Mouse (Mus musculus): ENCODE measurements around the gene Acss2. TPM values are rescaled to one million over a fixed set of nuclear protein-coding genes. Genes with fewer than 3 reads are reported as not detected.
A peak's percentile ranks its signal among the peaks of the same experiment; 100 is the strongest.
"Not testable (repeated sequence)": the region's sequence is repeated elsewhere in the genome, so short reads cannot be mapped to it uniquely, and the experiment has no call there.

The Acss2 gene
- polyA plus RNA-seq, 1 experiment from 2014 or later, result 9.1 TPM

- H3K4me1 ChIP-seq, result peaks cover 38% of the 10 kb centered on the region
- 3% methylated on average over 23 of the region's 23 CpGs for WGBS
- peak; percentile 72 for DNase-seq (ENCODE audit: low spot score)
- no peaks in the 10 kb centered on the region for H3K9me3 ChIP-seq
- H3K27ac ChIP-seq (replicated peaks), result peak overlapping the region; percentile 70
- peak overlapping the region; percentile 59 for H3K4me3 ChIP-seq
- H3K27me3 ChIP-seq (replicated peaks; ENCODE audit: low read depth, poor library complexity, severe bottlenecking), result peaks cover 34% of the 10 kb centered on the region
- H3K36me3 ChIP-seq (replicated peaks), result no peaks in the 10 kb centered on the region
These were observed 3.1 kb upstream of the Acss2 start for GRCm38 (mm10) chr2:155514666-155515065.

- peak; percentile 66 for DNase-seq (ENCODE audit: low spot score)
- no peak overlapping the region for H3K27ac ChIP-seq (replicated peaks)
- H3K36me3 ChIP-seq (replicated peaks), result no peaks in the 10 kb centered on the region
- H3K9me3 ChIP-seq, result no peaks in the 10 kb centered on the region
- H3K4me1 ChIP-seq, result peaks cover 38% of the 10 kb centered on the region
- H3K27me3 ChIP-seq (replicated peaks; ENCODE audit: low read depth, poor library complexity, severe bottlenecking), result peaks cover 34% of the 10 kb centered on the region
- H3K4me3 ChIP-seq, result no peak overlapping the region
- WGBS, result 15% methylated on average over 1 of the region's 1 CpGs
These were observed 1.8 kb upstream of the Acss2 start for GRCm38 (mm10) chr2:155515941-155516340.

DNA sequence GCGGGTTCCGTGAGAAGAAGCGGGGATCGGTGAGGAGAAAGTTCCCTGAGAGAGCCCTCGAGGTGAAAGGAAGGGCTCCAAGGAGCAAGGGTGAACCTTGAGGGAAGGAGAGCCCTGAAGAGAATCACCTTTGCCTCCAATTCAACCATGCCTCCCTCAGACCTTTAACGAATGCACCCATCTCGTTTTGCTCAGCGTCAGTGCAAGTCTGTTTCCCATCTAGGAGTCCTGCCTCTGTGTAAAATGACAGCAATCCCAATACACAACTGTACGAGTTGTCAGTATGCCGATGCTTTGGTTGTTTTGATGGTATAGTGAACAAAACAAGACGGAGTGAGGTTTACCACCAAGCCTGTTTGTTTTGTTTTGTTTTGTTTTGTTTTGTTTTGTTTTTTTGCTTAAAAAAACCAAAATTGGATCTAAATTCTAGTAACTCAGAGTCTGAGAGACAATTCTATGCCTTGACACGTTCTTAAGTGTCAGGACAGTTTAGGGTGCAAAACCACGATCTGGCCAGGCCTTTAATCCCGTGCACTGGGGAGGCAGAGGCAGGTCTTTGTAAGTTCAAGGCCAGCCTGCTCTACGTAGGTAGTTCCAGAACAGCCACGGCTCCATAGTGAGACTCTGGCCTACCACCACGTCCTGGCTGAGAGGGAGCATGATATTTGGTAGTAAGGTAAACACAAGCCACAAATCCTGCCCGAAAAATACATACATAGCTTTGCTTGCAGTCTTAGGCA, 953 bp downstream of the Acss2 start:
- Histone ChIP-seq H3K4me3 (peak overlapping the region; percentile 81), H3K9me3 (no peaks in the 10 kb centered on the region), H3K27ac (replicated peaks) (peak overlapping the region; percentile 83), H3K4me1 (peaks cover 34% of the 10 kb centered on the region), H3K36me3 (replicated peaks) (no peaks in the 10 kb centered on the region), H3K27me3 (replicated peaks; ENCODE audit: low read depth, poor library complexity, severe bottlenecking) (peaks cover 23% of the 10 kb centered on the region)
- DNase-seq (ENCODE audit: low spot score), result no peak
- WGBS, result 27% methylated on average over 18 of the region's 18 CpGs

DNA sequence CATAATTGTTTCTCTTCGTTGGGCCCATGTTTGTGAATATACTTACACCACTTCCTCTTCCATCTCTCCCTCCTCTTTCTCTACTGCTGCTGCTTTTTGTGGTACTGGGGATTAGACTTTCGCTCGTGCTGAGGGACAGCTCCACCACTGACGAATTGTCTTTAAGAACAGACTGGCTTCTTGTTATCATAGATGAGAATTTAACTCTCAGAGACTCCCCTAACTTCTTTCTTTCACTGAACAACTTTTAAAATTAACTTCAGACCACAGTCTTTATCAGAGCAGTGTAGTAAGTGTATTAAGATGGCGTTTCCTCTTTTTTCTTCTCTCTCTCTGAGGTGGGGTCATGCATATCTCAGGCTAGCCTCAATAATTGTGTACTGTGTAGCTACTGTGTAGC, 6.0 kb downstream of the Acss2 start:
- H3K9me3 ChIP-seq, result no peaks in the 10 kb centered on the region
- no peak overlapping the region for H3K4me3 ChIP-seq
- no peak overlapping the region for H3K27ac ChIP-seq (replicated peaks)
- H3K27me3 ChIP-seq (replicated peaks; ENCODE audit: low read depth, poor library complexity, severe bottlenecking), result no peaks in the 10 kb centered on the region
- H3K36me3 ChIP-seq (replicated peaks), result no peaks in the 10 kb centered on the region
- H3K4me1 ChIP-seq, result peaks cover 2% of the 10 kb centered on the region
- no peak for DNase-seq (ENCODE audit: low spot score)
- WGBS, result 63% methylated on average over 5 of the region's 5 CpGs

GRCm38 (mm10) chr2:155524378-155524777, 6.6 kb downstream of the Acss2 start:
- WGBS, result 69% methylated on average over 1 of the region's 1 CpGs
- Histone ChIP-seq H3K4me3 (no peak overlapping the region), H3K9me3 (no peaks in the 10 kb centered on the region), H3K27me3 (replicated peaks; ENCODE audit: low read depth, poor library complexity, severe bottlenecking) (no peaks in the 10 kb centered on the region), H3K36me3 (replicated peaks) (no peaks in the 10 kb centered on the region), H3K4me1 (no peaks in the 10 kb centered on the region), H3K27ac (replicated peaks) (no peak overlapping the region)
- no peak for DNase-seq (ENCODE audit: low spot score)

GRCm38 (mm10) chr2:155527367-155527766, 9.6 kb downstream of the Acss2 start:
- no peak for DNase-seq (ENCODE audit: low spot score)
- no peaks in the 10 kb centered on the region for H3K9me3 ChIP-seq
- no peaks in the 10 kb centered on the region for H3K36me3 ChIP-seq (replicated peaks)
- no peaks in the 10 kb centered on the region for H3K27me3 ChIP-seq (replicated peaks; ENCODE audit: low read depth, poor library complexity, severe bottlenecking)
- no peak overlapping the region for H3K4me3 ChIP-seq
- no peak overlapping the region for H3K27ac ChIP-seq (replicated peaks)
- 0 out of 2 replicates have a peak, but pooled peaks cover 2% of the 10 kb centered on the region for H3K4me1 ChIP-seq
- WGBS, result 75% methylated on average over 5 of the region's 5 CpGs

GRCm38 (mm10) chr2:155536292-155536691, 18.5 kb downstream of the Acss2 start:
- H3K27ac ChIP-seq (replicated peaks), result no peak overlapping the region
- no peaks in the 10 kb centered on the region for H3K9me3 ChIP-seq
- DNase-seq (ENCODE audit: low spot score), result no peak
- no peak overlapping the region for H3K4me3 ChIP-seq
- 0 out of 2 replicates have a peak, but pooled peaks cover 2% of the 10 kb centered on the region for H3K4me1 ChIP-seq
- no peaks in the 10 kb centered on the region for H3K36me3 ChIP-seq (replicated peaks)
- H3K27me3 ChIP-seq (replicated peaks; ENCODE audit: low read depth, poor library complexity, severe bottlenecking), result no peaks in the 10 kb centered on the region

DNA sequence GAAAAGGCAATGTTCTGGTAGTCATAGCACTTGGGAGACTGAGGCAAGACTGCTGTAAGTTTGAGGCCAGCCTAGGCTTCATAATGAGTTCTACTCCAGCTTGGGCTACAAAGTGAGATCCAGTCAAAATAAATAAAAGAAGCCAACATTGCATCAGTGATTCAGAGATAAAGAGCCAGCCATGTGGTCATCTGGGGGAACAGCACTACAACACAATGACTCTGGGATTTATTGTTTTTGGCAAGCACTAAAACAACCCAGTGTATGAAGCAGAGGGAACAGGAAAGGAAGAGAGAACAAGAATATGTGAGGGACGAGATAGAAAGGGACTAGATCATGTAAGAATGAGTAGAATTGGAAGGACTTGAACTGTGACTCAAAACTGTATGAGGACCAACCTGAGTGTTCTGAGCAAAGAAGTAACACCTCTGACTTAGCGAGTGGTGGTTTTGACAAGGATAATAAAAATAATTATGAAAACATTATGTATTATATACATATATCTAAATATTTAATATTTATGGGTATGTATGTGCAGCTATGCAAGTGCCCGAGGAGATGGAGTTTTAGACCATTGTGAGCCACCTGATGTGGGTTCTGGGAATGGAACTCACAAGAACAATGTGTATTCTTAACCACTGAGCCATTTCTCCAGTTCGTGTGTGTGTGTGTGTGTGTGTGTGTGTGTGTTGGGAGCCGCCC, 20.2 kb downstream of the Acss2 start:
- H3K27me3 ChIP-seq (replicated peaks; ENCODE audit: low read depth, poor library complexity, severe bottlenecking), result no peaks in the 10 kb centered on the region
- no peaks in the 10 kb centered on the region for H3K4me1 ChIP-seq
- H3K27ac ChIP-seq (replicated peaks), result no peak overlapping the region
- WGBS, result 77% methylated on average over 5 of the region's 5 CpGs
- no peaks in the 10 kb centered on the region for H3K36me3 ChIP-seq (replicated peaks)
- DNase-seq (ENCODE audit: low spot score), result no peak
- H3K9me3 ChIP-seq, result no peaks in the 10 kb centered on the region
- H3K4me3 ChIP-seq, result no peak overlapping the region

GRCm38 (mm10) chr2:155538463-155539057, 20.8 kb downstream of the Acss2 start:
- H3K9me3 ChIP-seq; DNase-seq (ENCODE audit: low spot score); H3K4me3 ChIP-seq; H3K27ac ChIP-seq (replicated peaks); H3K36me3 ChIP-seq (replicated peaks); H3K4me1 ChIP-seq; H3K27me3 ChIP-seq (replicated peaks; ENCODE audit: low read depth, poor library complexity, severe bottlenecking): not testable (repeated sequence)
- WGBS, result 80% methylated on average over 18 of the region's 19 CpGs

DNA sequence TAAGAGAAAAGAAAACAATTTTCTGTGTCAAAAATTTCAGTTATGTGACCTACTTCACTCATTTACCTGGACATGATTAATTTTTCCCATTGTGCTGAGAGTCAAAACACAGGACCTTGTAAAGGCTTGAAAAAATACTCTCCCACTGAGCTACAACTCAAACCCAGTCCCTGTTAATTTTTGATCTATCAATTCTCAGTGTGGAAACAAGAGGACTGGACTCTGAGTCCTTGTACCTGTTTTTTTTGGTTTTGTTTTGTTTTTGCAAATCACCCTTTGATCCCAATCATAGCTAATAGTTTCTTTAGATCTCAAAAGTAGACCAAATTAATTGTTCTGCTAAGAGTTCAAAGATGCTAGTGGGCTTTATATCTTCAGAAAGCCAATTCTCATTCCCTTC, 21.9 kb downstream of the Acss2 start:
- H3K4me3 ChIP-seq, result no peak overlapping the region
- H3K27me3 ChIP-seq (replicated peaks; ENCODE audit: low read depth, poor library complexity, severe bottlenecking), result no peaks in the 10 kb centered on the region
- H3K4me1 ChIP-seq, result no peaks in the 10 kb centered on the region
- no peak for DNase-seq (ENCODE audit: low spot score)
- H3K27ac ChIP-seq (replicated peaks), result no peak overlapping the region
- no peaks in the 10 kb centered on the region for H3K9me3 ChIP-seq
- no peaks in the 10 kb centered on the region for H3K36me3 ChIP-seq (replicated peaks)

GRCm38 (mm10) chr2:155540822-155541458, 23.2 kb downstream of the Acss2 start:
- no peak overlapping the region for H3K27ac ChIP-seq (replicated peaks)
- no peak for DNase-seq (ENCODE audit: low spot score)
- H3K4me3 ChIP-seq, result no peak overlapping the region
- WGBS, result 75% methylated on average over 6 of the region's 6 CpGs
- no peaks in the 10 kb centered on the region for H3K4me1 ChIP-seq
- H3K9me3 ChIP-seq, result no peaks in the 10 kb centered on the region
- no peaks in the 10 kb centered on the region for H3K27me3 ChIP-seq (replicated peaks; ENCODE audit: low read depth, poor library complexity, severe bottlenecking)
- H3K36me3 ChIP-seq (replicated peaks), result no peaks in the 10 kb centered on the region

- WGBS, result 80% methylated on average over 1 of the region's 1 CpGs
- Histone ChIP-seq H3K27ac (replicated peaks) (no peak overlapping the region), H3K9me3 (no peaks in the 10 kb centered on the region), H3K36me3 (replicated peaks) (no peaks in the 10 kb centered on the region), H3K4me3 (no peak overlapping the region), H3K4me1 (no peaks in the 10 kb centered on the region), H3K27me3 (replicated peaks; ENCODE audit: low read depth, poor library complexity, severe bottlenecking) (no peaks in the 10 kb centered on the region)
- no peak for DNase-seq (ENCODE audit: low spot score)
These were observed 29.2 kb downstream of the Acss2 start for GRCm38 (mm10) chr2:155546955-155547354.
